Mouse (Mus musculus): ENCODE measurements around the gene Nudt16. TPM values are rescaled to one million over a fixed set of nuclear protein-coding genes. Genes with fewer than 3 reads are reported as not detected.

The Nudt16 gene
- polyA plus RNA-seq, 1 experiment from 2014 or later: 13.2 TPM

DNA sequence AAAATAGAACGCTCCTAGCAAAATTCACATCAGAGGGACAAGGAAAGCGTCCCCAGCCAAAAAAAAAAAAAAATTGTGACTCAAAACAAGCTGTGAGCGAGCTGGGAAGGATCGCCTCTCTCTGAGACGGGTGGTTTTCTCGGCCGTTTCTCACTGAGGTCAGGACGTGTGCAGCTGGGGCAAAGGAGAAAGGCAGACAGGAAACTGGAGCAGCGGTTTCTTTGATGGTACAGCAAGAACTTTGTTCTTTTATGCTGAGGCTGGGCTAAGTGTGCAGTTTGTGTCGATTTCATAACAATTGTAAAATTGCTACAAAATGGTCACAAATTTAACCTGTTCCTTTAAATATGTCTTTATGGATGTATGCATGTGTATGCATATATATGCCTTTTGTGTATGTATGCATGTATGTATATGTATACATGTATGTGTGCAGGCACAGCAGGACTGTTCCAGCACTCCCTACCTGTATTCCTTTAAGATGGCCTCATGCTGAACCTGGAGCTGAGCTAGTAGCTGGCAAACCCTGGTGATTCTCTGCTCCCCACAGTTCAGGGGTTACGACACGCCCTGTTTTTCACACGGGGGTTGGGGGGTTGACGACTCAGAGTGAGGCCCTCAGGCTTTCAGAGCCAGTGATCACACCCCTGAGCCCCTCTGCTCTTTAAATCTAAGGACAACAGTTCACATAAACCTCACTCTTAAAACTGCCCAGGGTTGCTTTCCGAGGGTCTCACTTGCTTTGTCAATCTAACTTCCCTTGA lies 30.6 kb downstream of the Nudt16 start:
- Histone ChIP-seq H3K27ac (ENCODE audit: low read length) (no peak overlapping the region), H3K9me3 (ENCODE audit: low read length) (no peaks in the 10 kb centered on the region)
- 25% methylated on average over 15 of the region's 15 CpGs for WGBS

DNA sequence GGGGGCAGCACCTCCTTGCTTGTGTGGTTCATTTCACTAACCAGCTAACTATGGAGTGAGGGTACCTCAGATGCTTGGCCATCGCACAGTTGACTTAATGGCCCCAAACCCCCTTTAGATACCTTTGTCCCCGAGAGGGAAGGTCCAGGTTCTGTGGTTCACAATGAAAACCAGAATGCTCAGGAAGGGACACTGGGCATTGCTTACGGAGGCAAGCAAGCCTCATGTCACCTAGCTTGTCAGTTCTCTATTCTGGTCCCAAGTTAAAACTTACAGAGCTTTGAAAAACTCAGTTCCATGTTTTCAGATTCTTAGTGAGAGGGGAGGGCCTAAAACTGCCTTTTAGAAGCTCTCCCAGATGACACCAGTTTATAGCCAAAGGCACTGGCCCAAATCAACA lies 51.4 kb downstream of the Nudt16 start:
- H3K27ac ChIP-seq (ENCODE audit: low read length): no peak overlapping the region
- no peaks in the 10 kb centered on the region for H3K9me3 ChIP-seq (ENCODE audit: low read length)
- no peaks in the 10 kb centered on the region for H3K27me3 ChIP-seq (ENCODE audit: insufficient read depth, low read length)
- H3K36me3 ChIP-seq (ENCODE audit: insufficient read depth, low read length): peaks cover 13% of the 10 kb centered on the region
- no peak overlapping the region for H3K9ac ChIP-seq (replicated peaks; ENCODE audit: low read length)
- ATAC-seq (ENCODE audit: low FRiP score, low TSS enrichment): no peak
- H3K4me1 ChIP-seq (ENCODE audit: insufficient read depth, low read length): no peaks in the 10 kb centered on the region
- 91% methylated on average over 3 of the region's 3 CpGs for WGBS
- H3K4me2 ChIP-seq (replicated peaks; ENCODE audit: low read depth, low read length): no peak overlapping the region
- H3K4me3 ChIP-seq (ENCODE audit: low read length): no peak overlapping the region

More for the DNA sequence above, 30.6 kb downstream of the Nudt16 start:
- no peak overlapping the region for H3K4me3 ChIP-seq (ENCODE audit: low read length)
- ATAC-seq (ENCODE audit: low FRiP score, low TSS enrichment): no peak
- no peak overlapping the region for H3K9ac ChIP-seq (replicated peaks; ENCODE audit: low read length)
- no peaks in the 10 kb centered on the region for H3K36me3 ChIP-seq (ENCODE audit: insufficient read depth, low read length)
- H3K27me3 ChIP-seq (ENCODE audit: insufficient read depth, low read length): no peaks in the 10 kb centered on the region
- H3K4me2 ChIP-seq (replicated peaks; ENCODE audit: low read depth, low read length): no peak overlapping the region
- H3K4me1 ChIP-seq (ENCODE audit: insufficient read depth, low read length): no peaks in the 10 kb centered on the region

Other genes starting within 250 kb of the Nudt16 start
- gene Mrpl3, start 78.6 kb downstream of the Nudt16 start, polyA plus RNA-seq (2015; fragmentation: Nextera tagmentation; extraction: Ambion mirVana): 102 and 110 TPM in 2 replicates
- not detected in 2 replicates for gene 1700080E11Rik, start 13.3 kb upstream of the Nudt16 start, polyA plus RNA-seq (2015; fragmentation: Nextera tagmentation; extraction: Ambion mirVana)